Mouse (Mus musculus): ENCODE results near the gene Tgfbr3.

GRCm38 (mm10) chr5:107139800-107140651 is 149.4 kb downstream of the Tgfbr3 start:
- no peak for TF ChIP-seq CTCF (IDR thresholded peaks at IDR 0.05; ENCODE audit: borderline replicate concordance, insufficient read depth, low read length)
- no peak for TF ChIP-seq POLR2A (IDR thresholded peaks at IDR 0.05; ENCODE audit: low read depth, low read length)

All from embryonic fibroblast, embryonic 13.5 days (primary cell).